Mouse (Mus musculus) embryonic facial prominence, embryonic 11.5 days (tissue): Measurements from ENCODE around the gene Dnase1. TPM values are rescaled to one million over a fixed set of nuclear protein-coding genes. Genes with fewer than 3 reads are reported as not detected.
"Not testable (repeated sequence)": the region's sequence is repeated elsewhere in the genome, so short reads cannot be mapped to it uniquely, and the experiment has no call there.

ENCODE experiments used
- ATAC-seq: fragments of 200-750 bp; cut with Nextera tagmentation; replicated peaks from 2 replicates; pipeline ENCODE4 v1.8.0; 2017; ENCODE audit warnings: low read depth; ENCODE audit not compliant: insufficient number of reproducible peaks, low FRiP score, low TSS enrichment
- DNase-seq: peaks from one replicate; pipeline ENCODE4 v3.0.0-alpha.2; 2015; ENCODE audit warnings: low spot score
- H3K27ac ChIP-seq: fragments of 300-500 bp; sonication (generic); replicated peaks from 2 replicates; pipeline ENCODE4 v1.5.1; 2014; ENCODE audit warnings: mild to moderate bottlenecking, low read depth, low read length, control low read depth
- H3K27me3 ChIP-seq: fragments of 300-500 bp; sonication (generic); 2 replicates; pipeline ENCODE4 v1.6.1; 2014; ENCODE audit warnings: mild to moderate bottlenecking, low read length, moderate library complexity, mixed read lengths; ENCODE audit not compliant: control insufficient read depth, insufficient read depth
- H3K36me3 ChIP-seq: fragments of 300-500 bp; sonication (generic); replicated peaks from 2 replicates; pipeline ENCODE4 v1.6.1; 2014; ENCODE audit warnings: low read depth, mild to moderate bottlenecking, low read length, moderate library complexity, mixed read lengths; ENCODE audit not compliant: control insufficient read depth, insufficient read depth
- H3K4me1 ChIP-seq: fragments of 300-500 bp; sonication (generic); 2 replicates; pipeline ENCODE4 v1.6.1; 2014; ENCODE audit warnings: low read length, mixed read lengths; ENCODE audit not compliant: control insufficient read depth, insufficient read depth
- H3K4me2 ChIP-seq: fragments of 300-500 bp; sonication (generic); 2 replicates; pipeline ENCODE4 v1.6.1; 2014; ENCODE audit warnings: low read depth, mild to moderate bottlenecking, control low read depth, low read length, moderate library complexity
- H3K4me3 ChIP-seq: fragments of 300-500 bp; sonication (generic); 2 replicates; pipeline ENCODE4 v1.5.1; 2014; ENCODE audit warnings: low read depth, low read length, control low read depth
- H3K9ac ChIP-seq: fragments of 300-500 bp; sonication (generic); replicated peaks from 2 replicates; pipeline ENCODE4 v1.6.1; 2014; ENCODE audit warnings: mild to moderate bottlenecking, control low read depth, low read length
- H3K9me3 ChIP-seq: fragments of 300-500 bp; sonication (generic); replicated peaks from 2 replicates; pipeline ENCODE4 v1.6.1; 2016; ENCODE audit warnings: mild to moderate bottlenecking, low read length, inconsistent platforms, mixed read lengths; ENCODE audit not compliant: control insufficient read depth
- WGBS: fragments of 180-500 bp; shearing (Covaris S2); extraction: QIAGEN DNeasy Blood & Tissue Kit; methylation state at CpG from one replicate; pipeline ENCODE4 v1.1.7; 2014; 5-methylcytosine and 5-hydroxymethylcytosine counted together
- polyA plus RNA-seq: library from polyadenylated mRNA; unstranded; fragments of >200 nt; fragmentation: Nextera tagmentation; extraction: Ambion mirVana; gene quantifications from 2 replicates; pipeline ENCODE4 v1.2.1, GENCODE M21; 2014

Gene Dnase1
- polyA plus RNA-seq, 1 experiment from 2014 or later: 5.0 TPM

DNA sequence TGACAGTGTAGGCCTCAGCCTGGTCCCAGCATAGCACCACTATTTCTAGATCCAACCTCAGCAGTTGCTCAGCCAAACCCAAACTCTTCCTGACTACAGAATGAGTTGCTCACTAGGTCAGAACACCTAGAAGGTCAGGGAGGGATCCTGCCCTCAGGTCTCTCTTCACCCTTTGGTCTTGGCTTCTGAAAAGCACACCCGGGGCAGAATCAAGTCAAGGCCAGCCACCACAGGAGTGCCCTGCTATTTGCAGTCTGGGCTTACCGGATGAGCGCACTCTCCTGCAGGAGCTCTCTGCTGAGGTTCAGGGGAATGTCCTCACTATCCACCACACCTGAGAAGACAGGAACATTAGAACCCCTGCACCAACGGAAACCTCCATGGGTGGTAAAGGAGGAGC is 15.9 kb downstream of the Dnase1 start:
- Histone ChIP-seq H3K4me2 (no peak overlapping the region), H3K9me3 (no peaks in the 10 kb centered on the region), H3K4me1 (no peaks in the 10 kb centered on the region), H3K27me3 (no peaks in the 10 kb centered on the region), H3K27ac (no peak overlapping the region), H3K4me3 (no peak overlapping the region), H3K9ac (no peak overlapping the region), H3K36me3 (peaks cover 3% of the 10 kb centered on the region)
- DNase-seq (no peak), ATAC-seq (no peak)
- WGBS: 93% methylated on average over 4 of the region's 4 CpGs

DNA sequence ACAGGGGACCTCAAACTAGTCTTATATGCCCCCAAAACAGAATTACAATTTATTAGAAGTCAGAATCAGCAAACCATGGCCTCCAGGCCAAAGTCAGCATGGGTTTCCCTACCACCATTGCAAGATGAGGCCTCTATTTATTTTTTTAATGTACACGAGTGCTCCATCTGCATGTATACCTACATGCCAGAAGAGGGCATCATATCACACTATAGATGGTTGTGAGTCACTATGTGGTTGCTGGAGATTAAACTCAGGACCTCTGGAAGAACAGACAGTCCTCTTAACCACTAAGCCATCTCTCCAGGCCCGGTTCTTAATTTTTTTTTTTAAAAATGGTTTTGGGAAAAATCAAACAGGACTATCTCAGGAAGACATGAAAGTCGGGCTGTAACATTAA is 17.1 kb downstream of the Dnase1 start:
- H3K4me1 ChIP-seq: no peaks in the 10 kb centered on the region
- DNase-seq (no peak), ATAC-seq (no peak)
- no peak overlapping the region for H3K9ac ChIP-seq
- WGBS: 83% methylated on average over 3 of the region's 3 CpGs
- H3K27ac ChIP-seq: no peak overlapping the region
- no peaks in the 10 kb centered on the region for H3K27me3 ChIP-seq
- H3K4me3 ChIP-seq: no peak overlapping the region
- H3K9me3 ChIP-seq: no peaks in the 10 kb centered on the region
- peaks cover 3% of the 10 kb centered on the region for H3K36me3 ChIP-seq
- no peak overlapping the region for H3K4me2 ChIP-seq

DNA sequence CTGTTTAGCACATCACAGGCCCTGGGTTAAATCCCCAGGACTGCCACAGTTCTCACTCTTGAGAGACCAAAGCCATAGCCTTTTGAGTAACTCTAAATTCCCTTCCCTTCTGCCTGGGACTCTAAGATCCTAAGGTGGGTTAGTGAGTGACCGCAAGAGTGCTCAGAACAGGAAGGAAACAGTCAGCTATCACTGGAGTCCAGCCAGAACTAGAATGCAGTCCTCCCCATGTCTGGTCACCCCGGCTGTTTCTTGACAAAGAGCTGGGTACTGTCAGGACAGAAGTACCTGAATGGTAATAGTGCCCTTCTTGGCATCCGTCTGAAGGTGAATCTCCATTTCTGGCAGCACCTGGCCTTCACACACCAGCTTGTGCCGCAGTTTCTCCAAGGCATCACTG is 28.2 kb downstream of the Dnase1 start:
- no peaks in the 10 kb centered on the region for H3K27me3 ChIP-seq
- DNase-seq: no peak
- ATAC-seq: no peak
- no peak overlapping the region for H3K4me2 ChIP-seq
- H3K4me3 ChIP-seq: no peak overlapping the region
- no peak overlapping the region for H3K9ac ChIP-seq
- WGBS: 93% methylated on average over 4 of the region's 4 CpGs
- no peak overlapping the region for H3K27ac ChIP-seq
- H3K9me3 ChIP-seq: no peaks in the 10 kb centered on the region
- H3K4me1 ChIP-seq: no peaks in the 10 kb centered on the region
- H3K36me3 ChIP-seq: peaks cover 8% of the 10 kb centered on the region

DNA sequence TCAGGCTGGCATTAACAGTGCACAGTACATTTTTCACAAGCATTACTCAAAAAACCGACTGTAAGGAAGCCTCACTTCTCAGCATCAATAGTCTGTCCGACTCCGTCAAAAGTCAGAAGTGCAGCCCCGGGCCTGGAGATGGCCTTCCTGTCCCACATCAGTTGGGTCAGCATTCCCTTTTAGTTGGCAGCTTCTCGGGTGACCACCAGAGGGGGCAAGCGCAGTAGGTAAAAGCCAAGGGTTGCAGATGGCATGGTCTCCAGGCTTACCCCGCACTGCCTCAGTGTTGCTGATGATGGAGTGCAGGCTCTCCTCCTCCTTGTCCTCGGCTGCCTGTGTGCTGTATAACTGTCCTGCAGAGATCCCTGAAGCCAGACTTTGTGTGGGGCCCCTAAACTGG is 31.8 kb downstream of the Dnase1 start:
- 61% methylated on average over 8 of the region's 8 CpGs for WGBS
- Histone ChIP-seq H3K9me3 (no peaks in the 10 kb centered on the region), H3K4me2 (no peak overlapping the region), H3K4me3 (no peak overlapping the region), H3K4me1 (no peaks in the 10 kb centered on the region), H3K27ac (no peak overlapping the region), H3K36me3 (no peaks in the 10 kb centered on the region; the same call in 1 of the 2 replicates), H3K27me3 (no peaks in the 10 kb centered on the region), H3K9ac (no peak overlapping the region)
- ATAC-seq (no peak), DNase-seq (peak; percentile 39)

DNA sequence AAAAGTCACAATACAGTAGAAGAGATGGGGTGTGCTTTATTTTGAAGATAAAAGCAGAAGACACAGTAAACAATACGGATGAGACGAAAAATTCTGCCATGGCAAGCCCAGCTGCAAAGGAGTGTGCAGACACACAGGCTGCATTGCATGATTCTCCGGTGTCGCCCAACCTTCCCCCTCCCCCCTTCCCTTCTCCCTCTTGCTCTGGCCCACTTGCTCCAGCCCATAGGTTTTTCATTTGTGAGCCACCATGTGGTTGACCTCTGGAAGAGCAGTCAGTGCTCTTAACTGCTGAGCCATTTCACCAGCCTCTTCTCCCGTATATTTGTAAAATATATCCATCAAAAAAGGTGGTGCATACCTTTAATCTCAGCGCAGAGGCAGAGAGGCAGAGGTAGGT is 37.6 kb downstream of the Dnase1 start:
- ATAC-seq (no peak), DNase-seq (peak; percentile 21)
- H3K4me1 ChIP-seq: no peaks in the 10 kb centered on the region
- WGBS: 62% methylated on average over 6 of the region's 6 CpGs
- no peak overlapping the region for H3K4me2 ChIP-seq
- no peaks in the 10 kb centered on the region for H3K36me3 ChIP-seq
- H3K9ac ChIP-seq: no peak overlapping the region
- no peaks in the 10 kb centered on the region for H3K9me3 ChIP-seq
- H3K27ac ChIP-seq: no peak overlapping the region
- H3K4me3 ChIP-seq: no peak overlapping the region
- H3K27me3 ChIP-seq: no peaks in the 10 kb centered on the region

DNA sequence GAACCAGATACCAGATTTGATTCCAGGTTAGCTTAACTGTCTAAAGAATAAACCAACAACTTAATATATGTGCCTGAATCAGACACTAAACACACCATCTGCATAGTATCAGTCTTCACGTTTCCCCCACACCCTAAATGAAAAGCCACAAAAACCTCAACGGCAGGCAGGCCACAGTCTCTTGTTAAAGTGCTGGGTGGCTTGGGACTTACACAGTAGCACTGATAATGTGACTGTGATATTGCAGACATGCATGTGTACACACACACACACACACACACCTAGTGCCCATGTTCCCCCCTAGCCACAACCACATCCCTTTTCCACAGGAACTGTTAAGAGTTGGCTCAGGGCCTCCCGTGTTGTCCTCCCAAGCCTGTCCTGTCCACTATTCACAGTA is 38.1 kb downstream of the Dnase1 start:
- Histone ChIP-seq H3K4me3 (no peak overlapping the region), H3K36me3 (no peaks in the 10 kb centered on the region), H3K27ac (no peak overlapping the region), H3K4me2 (no peak overlapping the region), H3K9ac (no peak overlapping the region), H3K4me1 (no peaks in the 10 kb centered on the region), H3K27me3 (no peaks in the 10 kb centered on the region), H3K9me3 (no peaks in the 10 kb centered on the region)
- 81% methylated on average over 3 of the region's 3 CpGs for WGBS
- no peak for ATAC-seq
- DNase-seq: no peak

DNA sequence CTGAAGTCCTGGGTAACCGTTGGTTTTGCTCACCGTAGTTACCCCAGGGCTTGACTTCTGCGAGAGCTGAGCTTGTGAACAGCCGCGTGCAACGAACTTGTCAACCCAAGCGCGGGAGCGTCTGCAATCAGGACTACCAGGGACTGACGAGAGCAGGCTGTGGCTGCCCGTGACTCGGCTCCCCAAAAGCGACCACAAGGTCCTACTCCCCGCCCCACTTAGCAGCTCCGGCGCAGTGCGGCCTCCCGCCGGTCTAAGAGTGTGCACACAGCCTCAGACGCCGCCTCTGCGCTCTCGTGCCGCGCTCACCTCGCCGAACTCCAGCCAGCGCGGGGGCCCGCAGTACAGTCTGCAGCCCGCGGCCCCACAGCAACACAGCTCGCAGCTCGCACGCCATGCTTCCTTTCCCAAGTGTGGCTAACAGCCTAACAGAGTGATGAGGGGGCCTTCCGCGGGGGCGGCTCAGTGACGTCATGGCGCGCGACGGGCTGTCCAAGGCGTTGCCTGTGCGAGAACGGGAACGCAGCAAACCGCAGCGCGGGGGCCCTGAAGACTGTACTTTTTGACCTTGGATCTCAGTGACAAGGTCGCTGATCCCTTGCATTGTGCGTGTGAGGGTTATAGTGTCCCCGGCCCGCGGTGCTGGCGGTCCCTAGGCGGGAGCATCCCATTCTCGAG is 40.8 kb downstream of the Dnase1 start, which contains the start of gene Trap1:
Trap1 (minus strand) TSS at position 444 of the 678 bp plus-strand sequence.
- no peaks in the 10 kb centered on the region for H3K4me1 ChIP-seq
- H3K9ac ChIP-seq: peak within 1 kb of the TSS; percentile 91
- WGBS: under 1% methylated on average over 56 of the region's 58 CpGs
- peak within 1 kb of the TSS; percentile 76 for H3K27ac ChIP-seq
- no peaks in the 10 kb centered on the region for H3K9me3 ChIP-seq
- peak within 1 kb of the TSS; percentile 92 for H3K4me3 ChIP-seq
- H3K27me3 ChIP-seq: no peaks in the 10 kb centered on the region
- DNase-seq: peak; percentile 89
- no peaks in the 10 kb centered on the region for H3K36me3 ChIP-seq
- peak; percentile 95 for ATAC-seq
- H3K4me2 ChIP-seq: peak within 1 kb of the TSS; percentile 46

DNA sequence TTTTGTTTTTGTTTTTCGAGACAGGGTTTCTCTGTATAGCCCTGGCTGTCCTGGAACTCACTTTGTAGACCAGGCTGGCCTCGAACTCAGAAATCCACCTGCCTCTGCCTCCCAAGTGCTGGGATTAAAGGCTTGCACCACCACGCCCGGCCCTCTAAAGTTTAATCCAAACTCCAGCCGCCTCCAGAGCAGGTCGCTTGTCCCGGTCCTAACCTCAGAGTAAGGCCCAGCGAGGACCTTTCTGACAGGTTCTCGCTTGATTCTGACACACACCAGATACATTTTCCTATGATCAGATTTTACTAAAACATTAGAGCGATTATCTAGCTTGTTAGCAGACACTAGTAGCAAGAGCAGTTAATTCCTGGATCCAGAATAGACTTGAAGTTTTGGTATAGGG is 41.6 kb downstream of the Dnase1 start:
- not testable (repeated sequence) for H3K4me2 ChIP-seq, H3K4me1 ChIP-seq, DNase-seq, H3K36me3 ChIP-seq, H3K4me3 ChIP-seq, H3K9ac ChIP-seq, ATAC-seq, H3K9me3 ChIP-seq, H3K27me3 ChIP-seq, H3K27ac ChIP-seq
- WGBS: 74% methylated on average over 9 of the region's 10 CpGs
